Mouse (Mus musculus) C2C12 (cell line): Measurements from ENCODE around the gene Gpx4.

Source experiments
- CEBPB ChIP-seq: IDR thresholded peaks from one replicate; pipeline ENCODE4 v1.6.1; 2011; ENCODE audit warnings: low read depth, mild to moderate bottlenecking, control low read depth, moderate library complexity
- CTCF ChIP-seq: IDR thresholded peaks from one replicate; pipeline ENCODE4 v1.5.1; 2011; ENCODE audit not compliant: control insufficient read depth, insufficient read depth, insufficient read length
- FOSL1 ChIP-seq: IDR thresholded peaks from one replicate; pipeline ENCODE4 v1.8.0; 2011; ENCODE audit warnings: mild to moderate bottlenecking, low read length; ENCODE audit not compliant: poor library complexity, insufficient read depth, severe bottlenecking
- MAX ChIP-seq: IDR thresholded peaks from one replicate; pipeline ENCODE4 v1.6.1; 2011; ENCODE audit warnings: mild to moderate bottlenecking, control low read depth
- MYOD1 ChIP-seq: IDR thresholded peaks from one replicate; pipeline ENCODE4 v1.6.1; 2011; ENCODE audit warnings: low read depth; ENCODE audit not compliant: control insufficient read depth, insufficient read length
- USF1 ChIP-seq: IDR thresholded peaks from one replicate; pipeline ENCODE4 v1.6.1; 2011; ENCODE audit warnings: low read depth, mild to moderate bottlenecking, control low read depth, moderate library complexity

GRCm38 (mm10) chr10:80036832-80037231 is 10.1 kb upstream of the Gpx4 start:
- TF ChIP-seq FOSL1 (no peak), CTCF (no peak), MAX (no peak), MYOD1 (no peak), USF1 (no peak), CEBPB (no peak)
